Mouse (Mus musculus) ES-E14 (cell line): ENCODE data around the gene Cmah. TPM values are rescaled to one million over a fixed set of nuclear protein-coding genes. Genes with fewer than 3 reads are reported as not detected.

Experiments
- DNase-seq: peaks from one replicate; pipeline ENCODE4 v3.0.0-alpha.2; 2013; ENCODE audit warnings: low read depth, low spot score
- H3K27ac ChIP-seq: 2 replicates; pipeline ENCODE4 v1.5.1; 2012; ENCODE audit warnings: low read depth, mild to moderate bottlenecking, low read length, moderate library complexity, mixed read lengths; ENCODE audit not compliant: poor library complexity, insufficient read depth, severe bottlenecking
- H3K36me3 ChIP-seq: 2 replicates; pipeline ENCODE4 v1.6.1; 2012; ENCODE audit warnings: mild to moderate bottlenecking, low read length, moderate library complexity, mixed read lengths; ENCODE audit not compliant: control insufficient read depth, poor library complexity, insufficient read depth, severe bottlenecking
- H3K4me1 ChIP-seq, 2 experiments: fragments of 150-350 bp in 1 of 2; sonication (generic) in 1 of 2; 2 replicates each; pipeline ENCODE4 v1.6.1; 2012; ENCODE audit warnings: low read length in 2 of 2, mild to moderate bottlenecking in 1 of 2, mixed read lengths in 1 of 2; ENCODE audit not compliant: control insufficient read depth in 2 of 2, insufficient read depth in 2 of 2, poor library complexity in 1 of 2
- H3K4me3 ChIP-seq, 2 experiments: fragments of 150-350 bp in 1 of 2; sonication (generic) in 1 of 2; 2 replicates each; pipeline ENCODE4 v1.5.1; 2012; ENCODE audit warnings: low read length in 2 of 2, low read depth in 1 of 2, mild to moderate bottlenecking in 1 of 2, mixed read lengths in 1 of 2; ENCODE audit not compliant: insufficient read depth in 1 of 2, poor library complexity in 1 of 2, severe bottlenecking in 1 of 2
- H3K9ac ChIP-seq: 2 replicates; pipeline ENCODE4 v1.6.1; 2012; ENCODE audit warnings: low read depth, mild to moderate bottlenecking, low read length, mixed read lengths; ENCODE audit not compliant: poor library complexity, insufficient read depth, severe bottlenecking
- H3K9me3 ChIP-seq: fragments of 150-350 bp; sonication (generic); 2 replicates; pipeline ENCODE4 v1.6.1; 2012; ENCODE audit warnings: low read depth, mild to moderate bottlenecking, low read length; ENCODE audit not compliant: control insufficient read depth, insufficient read depth
- CHD2 ChIP-seq: IDR thresholded peaks from 2 replicates; pipeline ENCODE4 v1.6.1; 2014; ENCODE audit warnings: mild to moderate bottlenecking, low read depth, low read length, inconsistent platforms
- HCFC1 ChIP-seq: IDR thresholded peaks from 2 replicates; pipeline ENCODE4 v1.6.1; 2012; ENCODE audit warnings: low read length, inconsistent platforms, borderline replicate concordance; ENCODE audit not compliant: insufficient read depth
- MAFK ChIP-seq: IDR thresholded peaks from 2 replicates; pipeline ENCODE4 v1.6.1; 2014; ENCODE audit warnings: mild to moderate bottlenecking, low read depth, low read length, inconsistent platforms; ENCODE audit not compliant: insufficient read depth
- ZC3H11A ChIP-seq: IDR thresholded peaks from 2 replicates; pipeline ENCODE4 v1.6.1; 2012; ENCODE audit warnings: low read depth, mild to moderate bottlenecking, inconsistent platforms, low read length, borderline replicate concordance
- ZNF384 ChIP-seq: IDR thresholded peaks from 2 replicates; pipeline ENCODE4 v1.6.1; 2012; ENCODE audit warnings: low read depth, low read length, inconsistent platforms
- in situ Hi-C, 2 experiments: fragments of 600-800 bp; cut with MboI; formaldehyde crosslinking; loops; one replicate each; pipeline ENCODE4 v1.15.1; 2025; ENCODE audit warnings: low sequenced_read_pairs in 2 of 2, inconsistent platforms in 1 of 2; ENCODE audit not compliant: unreplicated experiment in 2 of 2
- total RNA-seq: library from RNA; depleted of rRNA; stranded (reverse); fragments of 300-350 nt; gene quantifications from 2 replicates; pipeline ENCODE4 v1.2.3, GENCODE M21; 2012

Gene Cmah
- total RNA-seq, 1 experiment = 0.18 TPM

DNA sequence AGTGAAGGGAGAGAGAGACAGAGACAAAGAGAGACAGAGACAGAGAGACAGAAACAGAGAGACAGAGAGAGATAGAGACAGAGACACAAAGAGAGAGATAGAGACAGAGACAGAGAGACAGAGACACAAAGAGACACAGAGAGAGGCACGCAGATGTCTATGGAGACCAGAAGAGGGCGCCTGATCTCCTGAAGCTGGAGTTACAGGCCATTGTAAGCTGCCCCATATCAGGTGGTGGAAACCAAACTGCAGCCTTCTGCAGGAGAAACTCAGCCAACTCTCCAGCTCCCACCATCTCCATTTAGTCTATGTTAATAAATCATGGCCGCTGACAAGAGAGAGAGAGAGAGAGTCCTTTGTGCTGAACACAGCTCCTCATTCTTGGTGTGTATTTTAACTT, 172.3 kb downstream of the Cmah start:
- Histone ChIP-seq H3K9ac (no peak overlapping the region), H3K36me3 (no peaks in the 10 kb centered on the region), H3K4me3 (no peak overlapping the region), H3K4me1 (peaks cover 0 to 3% of the 10 kb centered on the region in 2 experiments; a peak in 1 of 4 replicates), H3K27ac (no peak overlapping the region), H3K9me3 (no peaks in the 10 kb centered on the region)
- in situ Hi-C loops = loop anchor here (10.0 to 25.0 kb wide), 2 partner anchors 185 to 188 kb away; no protein-coding TSS in a partner anchor
- TF ChIP-seq HCFC1 = no peak
- TF ChIP-seq ZC3H11A = peak; percentile 42; the same call in 1 of the 2 replicates
- no peak for DNase-seq

DNA sequence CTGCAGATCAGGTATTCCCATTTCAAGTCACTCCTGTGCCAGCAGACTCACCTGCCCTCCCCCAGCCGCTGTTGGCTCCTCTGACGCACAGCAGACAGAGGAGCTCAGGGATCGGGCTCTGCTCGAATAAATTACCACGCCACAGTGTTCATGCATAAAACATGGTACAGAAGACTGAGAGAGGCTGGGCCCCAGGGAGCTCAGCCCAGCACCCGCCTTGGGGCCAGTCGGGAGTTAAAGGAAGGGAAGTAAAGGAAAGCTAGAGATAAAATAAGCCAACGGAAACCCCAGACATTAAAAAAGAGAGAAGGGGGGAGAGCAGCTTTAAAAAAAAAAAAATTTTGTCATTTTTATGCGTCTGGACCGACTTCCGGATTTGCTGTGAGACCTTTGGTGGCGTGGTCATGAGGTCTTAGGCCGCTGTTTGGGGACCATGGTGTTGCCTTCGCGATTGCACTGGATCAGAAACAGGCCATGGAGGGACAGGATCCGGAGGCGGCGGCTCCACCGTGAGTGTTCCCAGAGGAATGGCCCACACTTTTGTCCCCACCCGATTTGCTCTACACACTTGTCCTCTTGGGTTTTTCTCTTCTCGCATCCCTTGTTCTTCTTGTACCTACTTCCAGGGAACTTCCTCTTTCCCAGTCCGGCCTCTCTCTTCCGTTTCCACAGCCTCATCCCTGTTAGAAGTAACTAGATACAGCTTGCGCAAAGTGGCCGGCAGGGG, 174.1 kb downstream of the Cmah start:
- no peak for DNase-seq
- Histone ChIP-seq H3K4me3 (no peak overlapping the region; a peak in 1 of 4 replicates), H3K4me1 (peaks cover 0 to 3% of the 10 kb centered on the region in 2 experiments; a peak in 1 of 4 replicates), H3K36me3 (no peaks in the 10 kb centered on the region), H3K9ac (no peak overlapping the region), H3K9me3 (no peaks in the 10 kb centered on the region), H3K27ac (no peak overlapping the region)
- TF ChIP-seq HCFC1 (no peak), ZNF384 (no peak), ZC3H11A (no peak), CHD2 (no peak), MAFK (no peak)
- in situ Hi-C loops = no loop called here

DNA sequence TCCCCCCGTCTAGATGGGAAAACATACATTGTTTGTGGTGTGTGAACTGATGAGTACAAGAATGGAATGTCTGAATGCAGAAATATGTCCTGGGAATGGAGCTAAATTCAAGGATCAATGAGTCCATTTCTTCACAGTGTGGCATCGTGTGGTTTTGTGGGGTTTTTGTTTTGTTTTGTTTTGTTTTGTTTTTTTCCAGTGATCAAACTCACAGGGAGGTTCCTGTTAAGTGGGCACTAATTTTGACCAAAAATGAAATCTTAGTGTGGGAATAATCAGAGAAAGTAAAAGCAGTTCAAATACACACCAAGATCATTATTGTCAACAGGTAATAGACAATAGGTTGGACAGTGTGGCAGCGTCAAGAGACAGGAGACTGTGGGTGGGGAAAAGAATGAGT, 174.7 kb downstream of the Cmah start:
- in situ Hi-C loops = no loop called here
- no peak for TF ChIP-seq CHD2
- TF ChIP-seq HCFC1 = no peak
- TF ChIP-seq MAFK = no peak
- no peak for TF ChIP-seq ZC3H11A
- TF ChIP-seq ZNF384 = no peak
- no peak overlapping the region for H3K4me3 ChIP-seq
- H3K27ac ChIP-seq = no peak overlapping the region
- H3K4me1 ChIP-seq = peaks cover 0 to 3% of the 10 kb centered on the region in 2 experiments; a peak in 1 of 4 replicates
- H3K9me3 ChIP-seq = no peaks in the 10 kb centered on the region
- H3K9ac ChIP-seq = no peak overlapping the region
- no peak for DNase-seq
- H3K36me3 ChIP-seq = no peaks in the 10 kb centered on the region

DNA sequence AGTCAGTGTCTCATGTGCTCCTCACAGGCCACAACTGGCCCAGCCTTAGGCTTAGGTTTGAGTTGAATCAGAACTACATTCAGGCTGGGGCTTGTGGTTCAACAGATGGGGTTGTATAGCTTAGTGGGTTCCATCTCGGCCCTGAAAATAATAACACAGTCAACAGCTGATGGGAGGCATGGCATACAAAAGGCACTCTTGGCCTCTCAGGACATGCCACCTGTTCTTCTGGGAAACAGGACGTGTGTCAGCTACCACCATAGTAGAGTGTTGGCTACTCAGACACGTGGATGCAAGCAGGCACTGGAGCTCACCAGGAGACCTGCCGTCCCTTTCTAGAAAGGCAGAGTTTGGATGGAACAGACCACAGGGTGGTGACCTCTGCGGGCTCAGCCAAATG, 178.6 kb downstream of the Cmah start:
- TF ChIP-seq CHD2 = no peak
- no peak for TF ChIP-seq HCFC1
- Histone ChIP-seq H3K36me3 (no peaks in the 10 kb centered on the region), H3K27ac (no peak overlapping the region), H3K9me3 (no peaks in the 10 kb centered on the region), H3K9ac (no peak overlapping the region), H3K4me3 (no peak overlapping the region), H3K4me1 (peaks cover 0 to 3% of the 10 kb centered on the region in 2 experiments; a peak in 1 of 4 replicates)
- in situ Hi-C loops = no loop called here
- no peak for DNase-seq

DNA sequence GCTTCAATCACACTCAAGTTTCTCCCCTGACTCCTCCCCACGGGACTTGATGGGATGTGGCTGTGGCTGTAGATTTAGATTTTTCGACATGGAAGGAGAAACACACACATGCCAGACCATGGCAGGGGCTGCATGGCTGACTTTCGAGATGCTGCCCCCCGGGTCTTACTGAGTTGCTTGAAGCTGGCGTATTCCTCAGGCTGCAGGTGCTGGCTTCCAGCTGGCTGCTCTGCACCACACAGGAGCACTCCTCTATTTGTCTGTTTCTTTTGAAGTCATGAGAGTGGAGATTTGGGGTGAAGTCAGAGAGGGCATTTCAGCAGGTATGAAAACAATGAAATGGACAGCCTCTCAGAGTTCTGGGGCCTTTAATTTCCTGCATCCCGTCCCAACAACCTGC, 180.0 kb downstream of the Cmah start:
- no peak overlapping the region for H3K9ac ChIP-seq

More for the DNA sequence above, 180.0 kb downstream of the Cmah start:
- in situ Hi-C loops = no loop called here
- peaks cover 0 to 5% of the 10 kb centered on the region in 2 experiments; a peak in 1 of 4 replicates for H3K4me1 ChIP-seq
- H3K9me3 ChIP-seq = no peaks in the 10 kb centered on the region
- H3K36me3 ChIP-seq = no peaks in the 10 kb centered on the region
- no peak overlapping the region for H3K4me3 ChIP-seq
- DNase-seq = no peak
- H3K27ac ChIP-seq = no peak overlapping the region
- TF ChIP-seq ZC3H11A (no peak), HCFC1 (no peak), ZNF384 (no peak), CHD2 (no peak), MAFK (no peak)
